Mouse (Mus musculus) frontal cortex, postnatal 14 days (tissue): ENCODE results near the gene Smim8.

Source experiments
- DNase-seq, 2 experiments: peaks; one replicate each; pipeline ENCODE4 v3.0.0; 2022; ENCODE audit warnings: low spot score in 2 of 2

Gene Smim8

DNA sequence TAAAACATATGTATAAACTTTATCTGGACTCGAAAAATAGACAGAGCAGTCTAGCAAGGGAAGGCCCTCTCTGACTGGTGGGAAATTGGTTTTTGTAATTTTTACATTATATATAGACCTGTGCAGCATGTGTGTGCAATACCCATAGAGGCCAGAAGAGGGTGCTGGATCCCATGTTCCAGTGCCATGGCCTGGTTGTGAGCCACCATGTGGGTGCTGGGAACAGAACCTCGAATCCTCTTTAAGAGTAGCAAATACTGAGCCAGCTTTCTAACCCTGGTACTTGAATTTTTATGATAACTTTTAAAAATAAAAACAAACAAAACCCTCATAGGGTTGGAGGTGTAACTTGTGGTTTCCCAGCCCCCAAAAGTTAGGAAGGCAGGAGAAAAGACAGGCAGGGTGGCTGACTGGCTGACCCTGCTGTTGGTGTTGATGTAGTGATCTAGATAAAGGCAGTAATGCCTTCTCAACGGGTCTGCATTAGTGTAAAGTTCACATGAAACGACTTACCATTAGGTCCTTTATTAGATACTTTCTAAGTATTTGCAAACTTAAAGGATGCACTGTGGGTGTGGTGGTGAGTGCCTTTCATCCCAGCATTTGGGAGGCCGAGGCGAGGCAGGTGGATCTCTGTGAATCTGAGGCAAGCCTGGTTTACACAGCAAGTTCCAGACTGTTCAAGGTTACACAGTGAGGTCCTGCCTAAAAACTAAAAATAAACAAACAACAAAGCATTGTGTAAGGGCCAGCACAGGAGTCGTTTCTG, 57.9 kb downstream of the Smim8 start:
- no peak for DNase-seq

DNA sequence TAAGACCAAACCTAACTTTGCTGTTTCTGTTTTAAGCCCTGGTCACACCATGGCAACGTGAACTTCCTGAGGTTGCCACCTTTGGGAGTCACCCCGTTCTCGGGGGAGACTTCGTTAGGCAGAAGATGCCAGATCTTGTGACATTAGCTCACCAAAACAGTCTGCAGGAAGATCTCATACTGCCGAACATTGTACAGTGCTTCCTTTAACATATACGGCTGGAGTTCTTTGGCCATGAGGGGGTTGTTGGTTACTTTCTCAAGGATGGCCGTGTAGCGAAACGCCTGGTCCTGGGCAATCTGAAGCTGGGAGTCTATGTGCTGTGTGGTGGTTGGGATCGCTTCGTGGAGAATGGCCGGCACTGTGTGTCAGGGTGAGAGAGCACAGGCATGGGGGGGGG, 58.8 kb downstream of the Smim8 start:
- DNase-seq: no peak
